Mouse (Mus musculus): ENCODE data around the gene Tnfrsf11a. TPM values are rescaled to one million over a fixed set of nuclear protein-coding genes. Genes with fewer than 3 reads are reported as not detected.
"Not testable (repeated sequence)": the region's sequence is repeated elsewhere in the genome, so short reads cannot be mapped to it uniquely, and the experiment has no call there.

Tnfrsf11a gene
- total RNA-seq, 2 experiments from 2014 or later = 1.7 to 1.8 TPM

DNA sequence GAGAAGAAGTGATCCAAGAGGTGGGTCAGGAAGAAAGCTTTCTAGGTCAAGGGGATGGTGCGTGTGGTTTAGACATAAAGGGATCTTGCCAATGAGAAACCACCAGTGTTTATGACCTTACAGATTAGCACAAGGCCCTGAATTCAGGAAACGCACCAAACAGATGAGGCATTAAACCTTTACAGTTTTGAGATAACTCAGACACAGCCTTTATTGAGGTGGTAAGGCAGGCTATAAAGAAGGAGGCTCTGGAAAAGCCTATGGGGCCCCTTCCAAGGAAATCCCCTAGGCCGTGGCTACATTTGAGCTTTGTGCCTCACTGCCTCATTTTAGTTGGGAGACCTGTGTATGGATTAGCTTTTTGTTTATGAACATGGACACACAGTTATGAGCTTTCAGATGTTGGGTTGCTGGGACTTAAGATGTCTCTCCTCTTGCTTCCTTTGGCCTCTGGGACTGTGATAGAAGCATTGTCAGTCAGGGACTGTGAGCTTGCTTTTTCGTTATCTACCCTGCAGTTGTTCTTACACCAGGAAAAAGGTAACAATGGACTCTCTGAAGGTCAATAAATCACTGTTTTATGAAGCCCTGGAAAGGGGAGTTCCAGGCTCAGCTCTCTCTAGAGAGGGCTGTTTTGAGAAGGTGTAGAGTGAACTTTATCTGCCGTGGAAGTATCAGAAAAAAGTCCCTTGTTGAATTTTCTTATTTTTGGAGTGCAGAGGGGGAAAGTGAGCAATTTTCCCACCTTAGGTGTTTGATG is 3.9 kb downstream of the Tnfrsf11a start:
- intact Hi-C loops (cut with DNase I) = loop anchor here (5.0 kb wide), 1 partner anchor 83 kb away; no protein-coding TSS in a partner anchor
- no peak for DNase-seq

DNA sequence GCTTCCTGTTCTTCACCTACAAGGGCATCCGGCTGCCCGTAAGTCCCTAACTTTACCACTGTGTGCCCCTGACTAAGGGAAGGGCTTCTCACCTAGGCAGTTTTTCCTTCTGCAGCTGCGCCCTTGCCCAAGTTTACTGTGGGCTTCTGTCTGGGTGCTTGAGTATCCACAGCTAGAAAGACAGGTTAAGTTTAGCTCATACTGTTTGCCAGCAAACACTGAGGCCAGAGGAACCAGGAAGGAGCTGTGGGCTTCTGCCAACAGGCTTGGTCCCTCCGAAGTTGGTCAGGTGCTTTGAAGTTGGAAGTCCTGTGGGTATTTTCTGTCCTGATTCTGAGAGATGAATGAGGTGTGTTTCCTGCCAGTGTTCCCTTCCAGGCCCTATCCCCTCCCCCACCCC is 4.6 kb downstream of the Tnfrsf11a start:
- intact Hi-C loops (cut with DNase I) = loop anchor here (5.0 kb wide), 1 partner anchor 82 kb away; no protein-coding TSS in a partner anchor
- DNase-seq = no peak

DNA sequence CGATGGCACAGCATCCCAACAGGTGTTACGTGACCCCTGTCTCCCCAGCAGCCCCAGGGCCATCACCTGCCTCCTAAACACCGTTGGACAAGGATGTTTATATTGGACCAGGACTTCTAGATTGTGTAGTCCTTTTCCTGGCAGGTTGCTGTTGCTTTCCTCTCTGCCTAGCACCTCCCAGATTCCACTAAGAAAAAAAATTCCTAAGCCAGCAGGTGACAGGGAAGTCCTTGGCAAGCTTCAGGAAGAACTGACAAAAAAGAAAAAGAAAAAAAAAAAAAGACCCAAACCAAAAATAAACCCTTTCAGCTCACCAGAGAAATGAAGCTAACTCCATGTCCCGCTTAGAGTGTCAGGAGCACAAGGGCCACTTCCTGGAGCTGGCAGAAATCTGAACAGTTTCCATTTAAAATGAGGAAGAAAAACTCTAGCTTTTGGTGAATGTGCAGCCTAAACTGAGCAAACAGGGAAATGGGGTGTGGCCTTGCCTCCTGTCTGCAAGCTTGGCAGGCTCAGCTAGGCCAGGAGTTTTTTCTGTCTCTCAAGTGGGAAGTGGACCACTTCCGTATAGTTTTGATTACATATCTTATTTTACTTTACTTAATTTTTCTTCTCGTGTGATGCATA is 6.3 kb downstream of the Tnfrsf11a start:
- intact Hi-C loops (cut with DNase I) = loop anchor here (5.0 kb wide), 1 partner anchor 80 kb away; no protein-coding TSS in a partner anchor
- DNase-seq = no peak

DNA sequence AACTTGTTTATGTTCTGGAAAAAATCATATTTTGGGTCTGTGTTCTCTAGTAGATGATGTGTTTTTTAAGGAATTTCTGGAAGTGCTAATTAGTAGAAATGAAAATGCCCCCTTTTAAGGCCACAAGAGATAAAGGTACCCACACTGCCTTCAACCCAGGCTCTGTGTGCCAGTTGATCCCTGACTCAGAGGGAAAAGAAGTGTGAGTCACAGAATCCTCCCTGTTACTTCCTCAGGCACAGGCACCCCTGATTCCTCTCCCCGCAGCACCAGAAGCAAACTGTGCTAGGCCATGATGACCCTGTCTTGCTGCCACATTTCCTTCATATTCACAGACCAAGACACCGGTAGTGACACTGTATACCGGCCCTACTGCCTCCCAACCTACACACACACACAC is 9.6 kb downstream of the Tnfrsf11a start:
- intact Hi-C loops (cut with DNase I) = no loop called here
- DNase-seq = no peak

DNA sequence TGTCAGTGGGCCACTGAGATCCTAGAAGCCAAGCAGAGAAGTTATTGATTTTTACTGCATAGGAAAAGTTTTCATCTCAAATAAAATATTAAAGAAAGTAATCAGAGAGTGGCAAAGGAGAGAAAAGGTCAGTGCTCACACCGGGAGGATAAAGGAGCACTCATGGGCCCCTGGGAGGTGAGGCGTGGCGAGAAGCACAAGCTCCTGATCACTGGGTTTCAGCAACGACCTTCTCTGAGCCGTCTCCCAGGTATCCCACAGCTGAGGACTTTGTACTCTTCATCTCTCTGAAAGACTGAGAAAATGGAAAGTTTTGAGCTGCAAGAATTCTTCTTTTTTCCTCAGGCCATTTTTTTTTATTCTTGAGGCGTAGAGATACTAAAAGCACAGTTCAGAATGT is 14.2 kb downstream of the Tnfrsf11a start:
- DNase-seq = no peak
- intact Hi-C loops (cut with DNase I) = no loop called here

DNA sequence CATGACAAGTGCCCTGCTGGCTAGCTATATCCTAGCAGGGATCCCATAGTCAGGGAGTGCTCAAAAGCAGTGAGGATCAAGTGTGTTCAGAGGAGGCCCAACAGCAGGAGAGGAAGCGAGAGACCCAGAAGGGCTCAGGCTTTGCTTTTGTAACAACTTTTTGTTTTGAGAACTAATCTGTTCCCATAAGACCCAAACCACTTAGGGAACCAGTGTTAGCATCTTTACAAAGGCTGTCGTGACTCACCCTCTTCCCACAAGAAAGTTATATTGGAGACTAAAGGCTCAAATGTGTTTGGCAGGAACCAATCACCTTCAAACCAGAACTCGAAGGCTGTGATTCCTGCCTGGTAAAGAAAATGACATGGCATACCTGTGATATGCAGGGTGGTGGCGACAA is 15.2 kb downstream of the Tnfrsf11a start:
- no peak for DNase-seq
- intact Hi-C loops (cut with DNase I) = no loop called here

DNA sequence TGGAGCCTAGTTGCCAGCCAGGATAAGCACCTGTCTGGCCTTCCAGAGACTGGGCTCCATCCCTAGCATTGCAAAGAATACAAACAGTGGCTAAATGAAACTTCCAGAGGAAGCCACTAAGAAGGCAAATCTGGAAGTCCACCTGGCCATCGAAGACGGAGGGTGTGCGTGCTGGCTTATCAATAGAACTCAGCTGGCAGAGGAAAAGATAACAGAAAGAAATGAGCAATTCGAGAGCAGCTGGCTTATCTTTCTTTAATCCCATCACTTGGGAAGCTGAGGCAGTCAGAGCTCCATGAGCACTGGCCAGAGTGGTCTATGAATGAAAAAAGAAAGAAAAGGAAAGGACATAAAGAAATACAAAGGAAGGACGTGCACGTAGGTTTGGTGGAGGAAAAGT is 20.1 kb downstream of the Tnfrsf11a start:
- DNase-seq = no peak
- intact Hi-C loops (cut with DNase I) = no loop called here

DNA sequence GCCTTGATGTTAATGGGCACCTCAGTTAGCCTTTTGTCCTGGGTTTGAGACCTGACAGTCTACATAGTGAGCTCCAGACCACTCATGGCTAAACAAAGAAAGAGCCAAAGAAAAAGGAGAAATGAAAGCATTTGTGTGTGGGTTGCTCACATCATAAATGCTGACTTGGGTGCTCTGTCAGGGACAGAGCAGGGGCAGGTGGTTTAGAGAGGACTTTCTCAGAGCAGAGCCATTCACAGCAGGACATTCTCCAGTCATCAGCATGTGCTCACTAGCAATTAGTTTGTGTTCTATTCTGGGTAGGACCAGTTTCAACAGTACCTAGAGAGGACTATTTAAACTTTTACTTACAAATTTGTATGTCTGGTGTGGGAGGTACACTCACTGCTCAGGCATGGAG is 20.7 kb downstream of the Tnfrsf11a start:
- no peak for DNase-seq
- intact Hi-C loops (cut with DNase I) = no loop called here

DNA sequence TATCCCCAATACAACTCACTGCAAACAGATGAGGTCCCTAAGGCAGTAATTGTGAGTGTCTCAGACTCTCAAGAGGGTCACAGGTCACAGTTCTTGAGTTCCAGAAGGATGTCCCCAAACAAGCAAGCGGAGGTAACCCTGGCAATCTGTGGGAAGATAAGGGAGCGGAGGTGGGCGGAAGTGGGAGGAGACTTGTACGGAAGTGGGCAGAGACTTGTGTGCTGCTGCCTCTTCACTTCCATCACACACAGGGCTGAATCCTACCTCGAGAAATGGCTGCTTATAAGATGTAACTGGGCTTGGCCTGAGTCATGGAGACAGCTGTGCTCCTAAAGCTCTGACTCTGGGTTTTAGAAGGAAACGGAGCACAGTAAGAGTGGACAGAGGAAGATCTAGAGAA is 22.4 kb downstream of the Tnfrsf11a start:
- DNase-seq = no peak
- intact Hi-C loops (cut with DNase I) = no loop called here

DNA sequence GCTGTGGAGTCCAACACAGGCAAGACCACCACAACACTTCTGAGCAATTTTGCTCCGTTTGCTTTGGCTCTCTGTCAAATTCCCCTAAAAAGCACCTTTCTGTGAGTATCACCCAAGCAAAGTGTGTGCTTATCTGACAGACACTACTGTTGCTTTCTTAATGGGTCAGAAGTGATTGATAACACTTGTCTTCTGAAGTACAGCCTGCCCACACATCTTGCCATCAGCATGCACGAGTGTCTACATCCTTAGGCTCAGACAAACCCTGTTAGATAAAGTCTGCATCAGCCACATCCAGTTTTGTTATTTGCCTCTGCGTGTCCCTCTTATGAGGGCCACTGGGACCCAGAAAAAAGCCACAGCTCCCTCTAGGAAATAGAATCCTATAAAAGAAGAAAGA is 23.8 kb downstream of the Tnfrsf11a start:
- DNase-seq = no peak
- intact Hi-C loops (cut with DNase I) = no loop called here

DNA sequence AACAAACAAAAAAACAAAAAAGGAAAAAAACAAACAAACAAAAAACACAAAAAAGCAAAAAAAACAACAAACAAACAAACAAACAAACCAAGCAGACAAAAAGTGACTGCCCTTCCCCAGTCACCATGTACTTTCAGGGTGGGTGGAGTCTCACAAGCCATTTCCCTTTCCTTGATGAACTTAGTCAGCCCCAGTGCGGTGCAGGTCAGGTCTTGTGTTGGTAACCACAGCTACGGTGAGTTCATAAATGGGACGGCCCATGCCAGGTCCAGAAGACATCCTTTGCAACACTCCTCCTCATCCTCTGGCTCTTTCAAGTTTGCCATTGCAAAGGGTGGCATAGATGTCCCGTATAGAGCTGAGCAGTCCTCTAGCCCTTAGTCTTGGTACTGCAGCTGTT is 25.0 kb downstream of the Tnfrsf11a start:
- intact Hi-C loops (cut with DNase I) = no loop called here
- no peak for DNase-seq

DNA sequence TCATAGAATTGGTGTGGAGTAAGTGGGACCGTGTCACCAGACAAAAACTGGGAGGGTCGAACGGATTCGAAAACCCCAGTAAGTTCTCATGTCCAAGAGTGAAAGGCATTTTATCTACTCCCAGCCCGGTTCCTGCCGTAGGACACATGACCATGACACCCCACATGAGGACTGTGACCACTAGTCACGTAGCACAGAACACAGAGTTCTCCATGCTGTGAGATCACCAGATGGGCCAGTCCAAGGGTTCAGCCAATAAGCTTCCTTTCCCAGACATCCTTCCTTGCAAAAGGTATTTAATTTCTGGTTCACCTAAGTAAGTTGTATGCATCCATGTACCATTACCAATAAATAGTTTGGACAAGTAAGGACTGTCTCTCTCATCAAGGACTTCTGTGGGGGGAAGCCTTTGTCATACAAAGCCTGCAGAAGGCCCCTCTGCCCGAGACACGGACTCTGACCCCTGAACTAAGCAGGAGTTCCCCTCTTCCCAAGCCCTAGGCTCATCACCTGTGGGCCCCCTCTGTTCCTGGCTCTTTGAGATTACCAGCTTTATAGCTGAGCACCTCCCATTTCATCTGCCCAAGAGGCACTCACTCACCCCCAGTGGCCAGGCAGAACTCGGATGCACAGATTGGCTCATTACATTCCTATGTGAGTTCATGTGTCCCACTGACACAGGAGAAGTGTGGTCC is 26.7 kb downstream of the Tnfrsf11a start:
- intact Hi-C loops (cut with DNase I) = no loop called here
- no peak for DNase-seq

DNA sequence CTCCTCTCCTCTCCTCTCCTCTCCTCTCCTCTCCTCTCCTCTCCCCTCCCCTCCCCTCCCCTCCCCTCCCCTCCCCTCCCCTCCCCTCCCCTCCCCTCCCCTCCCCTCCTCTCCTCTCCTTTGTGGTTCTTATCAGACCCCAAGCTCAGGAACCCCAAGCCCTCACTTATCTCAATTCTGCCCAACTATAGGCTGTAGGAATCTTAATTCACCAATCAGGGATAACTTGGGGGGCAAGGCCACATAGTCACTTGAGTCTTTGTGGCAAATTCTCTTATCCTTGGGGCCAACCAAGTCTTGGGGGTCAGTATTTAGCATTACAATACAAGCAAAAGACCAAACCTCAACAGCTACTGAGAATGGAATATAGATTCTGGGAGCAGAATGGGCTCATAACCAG is 31.5 kb downstream of the Tnfrsf11a start:
- DNase-seq; intact Hi-C loops (cut with DNase I): not testable (repeated sequence)

DNA sequence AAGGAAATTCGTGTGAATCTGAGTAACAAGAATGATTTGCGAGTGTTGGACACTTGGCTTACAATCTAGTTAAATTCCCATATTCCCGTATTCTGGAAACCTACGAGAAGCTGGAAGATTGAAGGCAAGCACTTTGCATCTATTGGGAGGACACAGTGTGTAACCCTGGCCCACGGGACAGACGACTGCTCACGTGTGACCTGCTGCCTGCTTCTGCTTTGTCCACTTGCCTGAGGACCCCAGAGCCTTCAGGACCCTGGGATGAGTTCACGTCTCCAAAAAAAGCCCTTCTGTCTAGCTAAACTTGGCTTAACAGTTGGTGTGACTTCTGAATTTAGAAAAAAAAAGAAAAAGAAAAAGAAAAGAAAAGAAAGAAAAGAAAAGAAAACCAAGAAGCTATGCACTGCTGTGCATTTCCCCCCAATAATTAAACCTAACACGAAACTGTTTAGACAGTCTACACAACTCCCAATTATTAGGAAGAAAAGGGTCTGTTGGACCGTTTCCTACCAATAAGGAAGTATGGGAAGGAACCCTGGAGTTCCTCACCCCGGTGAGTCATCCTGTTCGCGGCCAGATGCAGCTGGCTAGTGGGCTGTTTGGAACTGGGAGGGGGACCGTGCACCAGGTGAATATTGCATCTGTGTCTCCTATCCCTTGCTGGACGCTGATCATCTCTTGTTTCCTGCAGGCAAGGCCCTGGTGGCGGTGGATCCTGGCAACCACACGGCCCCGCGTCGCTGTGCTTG is 32.6 kb downstream of the Tnfrsf11a start:
- intact Hi-C loops (cut with DNase I) = no loop called here
- DNase-seq = no peak

DNA sequence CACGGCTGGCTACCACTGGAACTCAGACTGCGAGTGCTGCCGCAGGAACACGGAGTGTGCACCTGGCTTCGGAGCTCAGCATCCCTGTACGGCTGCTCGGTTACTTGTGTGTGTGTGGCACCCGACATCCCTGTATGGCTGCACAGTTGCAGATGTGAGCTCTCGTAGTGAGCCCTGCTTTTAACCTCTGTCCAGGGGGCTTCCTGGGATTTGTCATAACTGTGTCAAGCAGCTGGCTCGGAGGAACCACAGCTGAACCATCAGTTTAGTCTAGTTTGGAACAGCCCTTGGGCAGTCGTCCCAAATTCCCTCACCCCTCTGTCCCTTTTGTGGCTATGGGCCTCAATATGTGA is 33.2 kb downstream of the Tnfrsf11a start:
- intact Hi-C loops (cut with DNase I) = no loop called here
- no peak for DNase-seq

DNA sequence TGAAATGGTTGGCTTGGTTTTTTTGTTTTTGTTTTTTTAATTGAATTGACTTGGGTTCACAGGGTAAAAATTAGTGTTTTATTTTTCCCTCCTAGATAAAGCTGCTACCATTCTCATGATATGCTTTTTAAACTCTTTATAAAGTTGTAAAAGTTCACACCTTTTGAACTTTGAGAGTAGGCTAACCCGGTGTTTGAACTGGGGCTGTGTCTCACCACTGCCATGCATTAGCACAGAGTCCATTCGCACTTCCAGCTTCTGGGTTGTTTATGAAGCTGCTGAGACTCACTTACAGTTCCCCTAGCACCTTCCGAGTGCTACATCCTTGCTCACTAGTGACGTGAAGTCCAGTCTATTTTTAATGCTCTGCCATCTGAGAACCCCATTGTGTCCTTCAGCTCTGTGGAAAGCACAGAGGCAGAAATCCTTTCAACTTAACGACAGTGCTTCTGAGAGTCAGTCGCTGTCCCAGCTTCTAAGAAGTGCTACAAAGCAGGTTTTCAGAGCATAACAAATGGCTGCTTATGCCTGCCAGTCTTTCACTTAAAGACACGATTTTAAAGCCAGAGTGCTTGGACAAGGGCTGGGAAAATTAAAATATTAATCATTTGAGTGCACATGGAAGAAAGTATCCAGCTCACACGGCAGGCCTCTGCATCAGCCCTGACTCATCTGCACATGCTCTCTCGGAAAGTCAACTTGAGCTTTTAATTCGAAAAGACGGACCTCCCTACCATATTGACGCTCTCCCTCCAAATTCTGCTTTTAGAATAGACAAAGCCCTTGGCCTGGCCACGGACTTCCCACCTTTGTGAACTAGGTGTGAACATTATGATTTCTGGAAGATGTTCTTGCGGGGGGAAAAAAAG is 34.1 kb downstream of the Tnfrsf11a start:
- DNase-seq = no peak
- intact Hi-C loops (cut with DNase I) = no loop called here

DNA sequence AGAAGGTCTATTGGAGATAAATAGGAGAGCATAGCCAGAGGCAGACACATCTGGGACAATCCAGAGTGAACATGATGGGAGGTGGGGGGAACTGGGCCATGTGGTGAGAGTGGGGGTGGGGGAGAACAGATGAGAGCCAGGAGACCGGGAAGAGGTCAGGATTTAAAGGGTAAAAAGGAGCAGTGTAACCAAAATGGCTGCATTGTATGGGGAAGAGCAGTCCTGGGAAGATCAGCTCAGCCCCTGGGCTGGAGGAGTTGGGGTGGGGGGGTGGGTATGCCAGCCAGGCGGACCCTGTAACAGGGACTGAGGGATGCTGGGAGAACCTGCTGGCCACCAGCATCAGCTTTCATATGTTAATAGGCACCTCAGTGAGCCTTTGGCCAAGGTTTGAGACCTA is 34.8 kb downstream of the Tnfrsf11a start:
- no peak for DNase-seq
- intact Hi-C loops (cut with DNase I) = no loop called here

DNA sequence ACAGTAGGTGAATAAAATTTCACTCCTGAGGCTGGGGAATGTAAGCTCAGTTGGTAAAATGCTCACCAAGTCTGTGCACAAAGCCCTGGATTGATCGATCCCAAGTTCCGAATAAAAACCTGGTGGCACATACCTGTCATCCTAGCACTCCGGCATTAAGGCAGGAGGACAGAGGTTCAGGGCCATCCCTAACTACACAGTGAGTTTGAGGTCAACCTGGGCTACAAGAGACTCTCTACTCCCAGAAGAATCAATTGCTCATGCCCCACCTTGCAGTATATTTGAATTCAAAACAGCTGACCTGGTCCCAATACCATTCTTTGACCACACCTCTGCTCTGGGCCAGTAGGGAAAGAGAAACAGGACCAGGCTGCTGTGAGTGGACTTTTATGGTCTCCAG is 35.2 kb downstream of the Tnfrsf11a start:
- no peak for DNase-seq
- intact Hi-C loops (cut with DNase I) = no loop called here

DNA sequence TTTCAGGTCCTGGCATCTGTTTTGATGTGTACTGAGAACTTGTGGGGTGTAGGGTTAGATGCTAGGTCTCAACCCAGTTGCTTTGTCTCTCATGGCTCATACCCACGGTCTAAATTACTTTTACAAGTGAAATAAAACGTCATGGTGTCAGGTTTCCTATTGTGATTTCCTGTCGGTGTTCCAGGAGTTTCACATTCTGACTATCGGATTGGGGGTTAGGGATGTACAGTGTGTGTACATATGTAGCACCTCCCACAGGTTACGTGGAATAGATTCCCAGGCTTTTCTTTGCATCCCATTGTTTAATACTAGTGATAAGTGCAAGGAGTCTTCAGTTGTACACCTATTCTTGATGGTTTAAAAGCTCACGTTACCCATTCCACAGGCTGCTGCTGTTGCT is 38.5 kb downstream of the Tnfrsf11a start:
- intact Hi-C loops (cut with DNase I) = no loop called here
- no peak for DNase-seq

DNA sequence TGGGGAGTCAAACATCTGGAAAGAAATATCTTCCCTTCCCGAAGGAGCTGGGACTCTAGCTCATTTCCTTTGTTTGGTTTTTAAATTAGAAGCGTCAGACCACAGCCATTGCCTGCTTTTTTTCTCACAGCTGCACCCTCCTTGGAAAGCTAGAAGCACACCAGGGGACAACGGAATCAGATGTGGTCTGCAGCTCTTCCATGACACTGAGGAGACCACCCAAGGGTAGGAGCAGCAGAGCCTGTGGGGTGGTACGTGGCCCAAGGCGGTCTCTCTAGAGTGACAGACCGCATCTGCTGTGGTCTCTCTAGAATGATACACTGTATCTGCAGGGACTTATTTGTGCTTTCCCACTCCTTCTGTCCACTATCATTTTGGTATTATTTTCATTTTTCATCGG is 39.2 kb downstream of the Tnfrsf11a start:
- intact Hi-C loops (cut with DNase I) = no loop called here
- no peak for DNase-seq

All from heart, postnatal 36 days (tissue).